Mouse (Mus musculus): Measurements from ENCODE around the gene Myl12a. TPM values are rescaled to one million over a fixed set of nuclear protein-coding genes. Genes with fewer than 3 reads are reported as not detected.

The Myl12a gene
- total RNA-seq, 1 experiment: 460 TPM

DNA sequence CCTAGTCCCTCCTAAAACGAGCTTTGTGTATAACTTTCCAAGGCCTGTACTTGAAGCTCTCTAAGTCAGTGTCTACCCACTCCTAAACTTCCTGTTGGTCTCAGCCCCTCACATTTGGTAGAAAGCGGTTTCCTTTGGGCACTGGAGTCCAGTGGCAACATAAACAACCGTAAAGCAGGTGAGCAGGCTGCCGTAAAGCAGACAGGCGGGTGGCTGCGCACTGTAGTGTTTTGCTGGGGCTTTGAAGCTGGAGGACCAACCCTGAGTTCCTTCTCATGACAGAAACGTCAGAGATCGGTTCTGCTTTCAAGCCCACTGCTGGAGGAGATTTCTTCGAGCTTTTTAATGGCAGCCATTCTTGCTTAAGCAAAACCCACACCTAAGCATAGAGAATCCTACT is 10.0 kb downstream of the Myl12a start:
- H3K9ac ChIP-seq (ENCODE audit: insufficient read depth, low read depth, low read length, poor library complexity, severe bottlenecking): no peak overlapping the region

DNA sequence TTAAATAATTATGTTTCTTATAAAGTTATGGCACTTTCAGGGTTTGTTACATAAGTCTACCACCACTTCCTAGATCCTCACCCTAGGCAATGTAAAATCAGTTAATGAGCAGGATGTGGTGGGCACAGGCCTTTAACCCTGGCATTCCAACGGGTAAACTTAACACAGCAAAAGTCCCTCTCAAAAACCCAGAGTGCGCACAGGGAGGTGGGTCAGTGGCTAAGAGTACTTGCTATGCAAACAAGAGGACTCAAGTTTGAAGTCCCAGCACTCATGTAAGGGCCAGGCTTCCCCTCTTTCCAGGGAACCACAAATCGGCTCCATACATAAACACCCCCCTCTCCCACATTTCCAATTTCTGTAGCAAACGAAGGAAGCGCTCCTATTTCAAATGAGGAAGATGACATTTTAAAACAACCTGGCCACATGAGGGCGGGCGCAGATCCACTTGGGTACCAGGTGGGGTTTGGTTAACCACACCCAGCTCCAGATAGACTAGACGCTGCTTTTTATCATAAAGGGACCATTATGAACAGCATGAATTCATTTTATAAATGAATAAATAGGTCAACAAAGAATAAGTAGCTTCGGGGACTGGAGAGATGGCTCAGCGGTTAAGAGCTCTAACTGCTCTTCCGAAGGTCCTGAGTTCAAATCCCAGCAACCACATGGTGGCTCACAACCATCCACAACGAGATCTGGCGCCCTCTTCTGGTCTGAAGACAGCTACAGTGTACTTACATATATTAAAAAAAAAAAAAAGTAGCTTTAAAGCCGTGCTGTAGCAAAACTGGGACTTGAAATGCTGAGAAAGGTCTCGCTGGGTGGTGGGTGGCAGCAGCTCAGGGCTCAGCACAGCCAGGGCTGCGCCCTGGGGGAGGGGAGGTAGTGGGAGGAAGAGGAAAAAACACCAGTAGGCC is 10.7 kb downstream of the Myl12a start:
- H3K9me3 ChIP-seq (ENCODE audit: control insufficient read depth, insufficient read depth, low read depth, low read length): no peaks in the 10 kb centered on the region
- no peak overlapping the region; the same call in 1 of the 2 replicates for H3K27ac ChIP-seq (ENCODE audit: insufficient read depth, low read depth, low read length, poor library complexity, severe bottlenecking)
- H3K4me3 ChIP-seq (ENCODE audit: insufficient read depth in 1 of 2, low read depth in 1 of 2, low read length in 2 of 2, poor library complexity in 1 of 2, severe bottlenecking in 1 of 2): no peak overlapping the region; a peak in 1 of 4 replicates
- H3K4me1 ChIP-seq (ENCODE audit: control insufficient read depth in 2 of 2, insufficient read depth in 2 of 2, low read length in 2 of 2, poor library complexity in 1 of 2): peaks cover 0 to 10% of the 10 kb centered on the region in 2 experiments; a peak in 2 of 4 replicates
- TF ChIP-seq ZC3H11A (IDR thresholded peaks at IDR 0.05; ENCODE audit: borderline replicate concordance, low read depth, low read length) (no peak), ZNF384 (IDR thresholded peaks at IDR 0.05; ENCODE audit: low read depth, low read length) (peak; percentile 86)
- in situ Hi-C loops (cut with MboI; ENCODE audit: low sequenced_read_pairs in 2 of 2, unreplicated experiment in 2 of 2): no loop called here
- no peak overlapping the region for H3K9ac ChIP-seq (ENCODE audit: insufficient read depth, low read depth, low read length, poor library complexity, severe bottlenecking)
- H3K36me3 ChIP-seq (ENCODE audit: control insufficient read depth, insufficient read depth, low read length, poor library complexity, severe bottlenecking): peaks cover 26% of the 10 kb centered on the region
- DNase-seq (ENCODE audit: low read depth, low spot score): no peak

More for the DNA sequence above, 10.0 kb downstream of the Myl12a start:
- no peak overlapping the region; a peak in 1 of 4 replicates for H3K4me3 ChIP-seq (ENCODE audit: insufficient read depth in 1 of 2, low read depth in 1 of 2, low read length in 2 of 2, poor library complexity in 1 of 2, severe bottlenecking in 1 of 2)
- H3K9me3 ChIP-seq (ENCODE audit: control insufficient read depth, insufficient read depth, low read depth, low read length): no peaks in the 10 kb centered on the region
- no peak for DNase-seq (ENCODE audit: low read depth, low spot score)
- in situ Hi-C loops (cut with MboI; ENCODE audit: low sequenced_read_pairs in 2 of 2, unreplicated experiment in 2 of 2): no loop called here
- H3K4me1 ChIP-seq (ENCODE audit: control insufficient read depth in 2 of 2, insufficient read depth in 2 of 2, low read length in 2 of 2, poor library complexity in 1 of 2): peaks cover 2 to 10% of the 10 kb centered on the region in 2 experiments; a peak in 3 of 4 replicates
- no peak overlapping the region for H3K27ac ChIP-seq (ENCODE audit: insufficient read depth, low read depth, low read length, poor library complexity, severe bottlenecking)
- H3K36me3 ChIP-seq (ENCODE audit: control insufficient read depth, insufficient read depth, low read length, poor library complexity, severe bottlenecking): peaks cover 25% of the 10 kb centered on the region
- no peak for TF ChIP-seq ZC3H11A (IDR thresholded peaks at IDR 0.05; ENCODE audit: borderline replicate concordance, low read depth, low read length)
- TF ChIP-seq CHD2 (IDR thresholded peaks at IDR 0.05; ENCODE audit: low read depth, low read length): no peak
- TF ChIP-seq HCFC1 (IDR thresholded peaks at IDR 0.05; ENCODE audit: borderline replicate concordance, insufficient read depth, low read length): no peak
- TF ChIP-seq MAFK (IDR thresholded peaks at IDR 0.05; ENCODE audit: insufficient read depth, low read depth, low read length): no peak
- TF ChIP-seq ZNF384 (IDR thresholded peaks at IDR 0.05; ENCODE audit: low read depth, low read length): no peak; the same call in 1 of the 2 replicates

DNA sequence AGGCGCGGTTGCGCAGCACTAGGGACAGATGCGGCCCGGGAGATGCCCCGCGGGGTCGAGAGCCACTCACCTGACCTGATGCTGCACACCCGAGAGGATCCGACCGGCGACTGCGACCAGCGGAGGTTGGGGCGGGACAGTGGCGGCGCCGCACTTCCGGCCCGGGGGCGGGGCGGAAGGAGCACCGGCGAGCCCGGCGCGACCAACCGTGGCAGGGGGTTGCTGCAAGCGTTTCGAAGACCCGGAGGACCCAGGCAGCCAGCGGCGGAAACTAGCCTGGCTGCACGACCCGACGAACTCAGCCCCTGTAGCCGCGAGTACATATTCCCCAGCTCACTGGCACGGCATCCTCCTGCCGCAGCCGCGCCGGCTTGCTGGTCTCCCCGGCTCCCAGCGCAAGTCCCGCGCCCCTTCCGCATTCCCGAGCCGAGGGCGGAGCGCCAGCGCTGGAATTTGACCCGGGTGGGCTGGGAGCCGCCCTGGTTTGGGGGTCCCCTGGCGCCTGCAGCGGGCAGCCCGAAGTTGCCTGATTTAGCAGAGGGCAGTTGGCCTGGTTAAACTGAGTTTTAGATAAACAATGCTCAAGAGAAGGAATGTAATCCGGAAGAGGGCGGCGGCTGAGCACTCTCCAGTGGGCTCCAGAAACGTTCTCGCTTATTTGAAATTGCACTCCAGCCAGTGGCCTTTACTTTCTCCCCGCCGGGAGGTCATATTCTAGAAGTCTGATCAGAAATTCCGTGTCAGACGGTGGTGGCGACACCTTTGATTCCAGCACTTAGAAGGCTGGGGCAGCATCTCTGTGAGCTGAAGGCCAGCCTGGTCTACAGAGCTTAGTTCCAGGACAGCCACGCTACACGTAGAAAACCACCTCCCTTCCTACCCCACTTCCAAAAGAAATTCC is 12.0 kb downstream of the Myl12a start:
- H3K9ac ChIP-seq (ENCODE audit: insufficient read depth, low read depth, low read length, poor library complexity, severe bottlenecking): peak overlapping the region; percentile 90
- peak overlapping the region; percentile 95 for H3K27ac ChIP-seq (ENCODE audit: insufficient read depth, low read depth, low read length, poor library complexity, severe bottlenecking)
- TF ChIP-seq CHD2 (IDR thresholded peaks at IDR 0.05; ENCODE audit: low read depth, low read length) (no peak), HCFC1 (IDR thresholded peaks at IDR 0.05; ENCODE audit: borderline replicate concordance, insufficient read depth, low read length) (no peak), MAFK (IDR thresholded peaks at IDR 0.05; ENCODE audit: insufficient read depth, low read depth, low read length) (no peak), ZNF384 (IDR thresholded peaks at IDR 0.05; ENCODE audit: low read depth, low read length) (no peak), ZC3H11A (IDR thresholded peaks at IDR 0.05; ENCODE audit: borderline replicate concordance, low read depth, low read length) (no peak)
- no peaks in the 10 kb centered on the region for H3K9me3 ChIP-seq (ENCODE audit: control insufficient read depth, insufficient read depth, low read depth, low read length)
- H3K4me1 ChIP-seq (ENCODE audit: control insufficient read depth in 2 of 2, insufficient read depth in 2 of 2, low read length in 2 of 2, poor library complexity in 1 of 2): peaks cover 0 to 9% of the 10 kb centered on the region in 2 experiments; a peak in 2 of 4 replicates
- peak overlapping the region; percentile 87 for H3K4me3 ChIP-seq (ENCODE audit: insufficient read depth in 1 of 2, low read depth in 1 of 2, low read length in 2 of 2, poor library complexity in 1 of 2, severe bottlenecking in 1 of 2)
- in situ Hi-C loops (cut with MboI; ENCODE audit: low sequenced_read_pairs in 2 of 2, unreplicated experiment in 2 of 2): no loop called here
- peaks cover 17% of the 10 kb centered on the region for H3K36me3 ChIP-seq (ENCODE audit: control insufficient read depth, insufficient read depth, low read length, poor library complexity, severe bottlenecking)
- DNase-seq (ENCODE audit: low read depth, low spot score): no peak

DNA sequence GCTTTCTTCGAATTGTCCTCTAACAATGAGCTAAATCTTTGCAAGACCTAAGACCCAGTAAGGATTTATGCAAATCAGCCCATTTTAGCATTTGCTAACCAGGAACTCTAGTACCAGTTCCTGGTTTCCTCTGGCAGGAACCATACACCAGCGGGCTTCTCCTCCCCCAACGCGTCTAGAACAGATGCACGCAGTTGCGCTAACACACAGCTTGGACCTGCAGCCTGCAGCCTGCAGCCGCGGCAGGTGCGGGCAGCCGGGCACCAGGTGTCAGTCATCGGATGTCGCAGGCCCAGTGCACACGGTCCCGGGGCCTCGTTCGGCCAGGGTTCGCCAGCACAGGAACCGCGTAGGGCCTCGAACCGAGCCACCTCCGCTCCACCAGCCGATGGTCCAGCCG is 12.7 kb downstream of the Myl12a start:
- no peak for DNase-seq (ENCODE audit: low read depth, low spot score)
- Histone ChIP-seq H3K36me3 (ENCODE audit: control insufficient read depth, insufficient read depth, low read length, poor library complexity, severe bottlenecking) (peaks cover 17% of the 10 kb centered on the region), H3K27ac (ENCODE audit: insufficient read depth, low read depth, low read length, poor library complexity, severe bottlenecking) (peak overlapping the region; percentile 95), H3K9me3 (ENCODE audit: control insufficient read depth, insufficient read depth, low read depth, low read length) (no peaks in the 10 kb centered on the region), H3K4me1 (ENCODE audit: control insufficient read depth in 2 of 2, insufficient read depth in 2 of 2, low read length in 2 of 2, poor library complexity in 1 of 2) (peaks cover 0 to 12% of the 10 kb centered on the region in 2 experiments; a peak in 2 of 4 replicates), H3K9ac (ENCODE audit: insufficient read depth, low read depth, low read length, poor library complexity, severe bottlenecking) (peak overlapping the region; percentile 90), H3K4me3 (ENCODE audit: insufficient read depth in 1 of 2, low read depth in 1 of 2, low read length in 2 of 2, poor library complexity in 1 of 2, severe bottlenecking in 1 of 2) (peak overlapping the region; percentile 87)
- TF ChIP-seq HCFC1 (IDR thresholded peaks at IDR 0.05; ENCODE audit: borderline replicate concordance, insufficient read depth, low read length) (no peak), MAFK (IDR thresholded peaks at IDR 0.05; ENCODE audit: insufficient read depth, low read depth, low read length) (no peak), CHD2 (IDR thresholded peaks at IDR 0.05; ENCODE audit: low read depth, low read length) (no peak), ZNF384 (IDR thresholded peaks at IDR 0.05; ENCODE audit: low read depth, low read length) (no peak), ZC3H11A (IDR thresholded peaks at IDR 0.05; ENCODE audit: borderline replicate concordance, low read depth, low read length) (no peak)
- in situ Hi-C loops (cut with MboI; ENCODE audit: low sequenced_read_pairs in 2 of 2, unreplicated experiment in 2 of 2): no loop called here

All from ES-E14 (cell line).